Mouse (Mus musculus) thymus, postnatal 25 days (tissue): Measurements from ENCODE around the gene Dyrk3.
"Not testable (repeated sequence)": the region's sequence is repeated elsewhere in the genome, so short reads cannot be mapped to it uniquely, and the experiment has no call there.

Experiments
- DNase-seq: peaks from one replicate; pipeline ENCODE4 v3.0.0; 2022

The Dyrk3 gene

GRCm38 (mm10) chr1:131153018-131153629 lies 15.0 kb upstream of the Dyrk3 start, which contains the start of gene Eif2d:
Eif2d (plus strand) TSS chr1:131153181.
- peak; percentile 89 for DNase-seq

GRCm38 (mm10) chr1:131149496-131149895 lies 11.4 kb upstream of the Dyrk3 start:
- no peak for DNase-seq

- DNase-seq: no peak
These were observed 8.1 kb upstream of the Dyrk3 start for GRCm38 (mm10) chr1:131146181-131146614.

GRCm38 (mm10) chr1:131145222-131145621 lies 7.1 kb upstream of the Dyrk3 start:
- not testable (repeated sequence) for DNase-seq

GRCm38 (mm10) chr1:131142472-131142871 lies 4.3 kb upstream of the Dyrk3 start:
- DNase-seq: no peak

GRCm38 (mm10) chr1:131141449-131141848 lies 3.3 kb upstream of the Dyrk3 start:
- DNase-seq: no peak

- DNase-seq: no peak
These were observed 1.3 kb upstream of the Dyrk3 start for GRCm38 (mm10) chr1:131139102-131140095.

- DNase-seq: no peak
These were observed 422 bp downstream of the Dyrk3 start for GRCm38 (mm10) chr1:131137717-131138118.

- no peak for DNase-seq
These were observed 1.0 kb downstream of the Dyrk3 start for GRCm38 (mm10) chr1:131137111-131137510.

GRCm38 (mm10) chr1:131135960-131136629 lies 2.0 kb downstream of the Dyrk3 start:
- DNase-seq: no peak

GRCm38 (mm10) chr1:131134942-131135522 lies 3.1 kb downstream of the Dyrk3 start:
- no peak for DNase-seq

GRCm38 (mm10) chr1:131134231-131134630 lies 3.9 kb downstream of the Dyrk3 start:
- no peak for DNase-seq

- no peak for DNase-seq
These were observed 12.0 kb downstream of the Dyrk3 start for GRCm38 (mm10) chr1:131125987-131126744.

GRCm38 (mm10) chr1:131123522-131124265 lies 14.4 kb downstream of the Dyrk3 start:
- no peak for DNase-seq

GRCm38 (mm10) chr1:131121987-131122386 lies 16.2 kb downstream of the Dyrk3 start:
- DNase-seq: peak; percentile 63

- DNase-seq: peak; percentile 59
These were observed 19.1 kb downstream of the Dyrk3 start for GRCm38 (mm10) chr1:131119026-131119425.

- no peak for DNase-seq
These were observed 19.6 kb downstream of the Dyrk3 start for GRCm38 (mm10) chr1:131118530-131118929.

- DNase-seq: no peak
These were observed 21.6 kb downstream of the Dyrk3 start for GRCm38 (mm10) chr1:131116430-131117011.

- DNase-seq: peak; percentile 63
These were observed 22.2 kb downstream of the Dyrk3 start for GRCm38 (mm10) chr1:131115932-131116331.

GRCm38 (mm10) chr1:131112576-131112975 lies 25.6 kb downstream of the Dyrk3 start:
- DNase-seq: no peak
